Mouse (Mus musculus) heart, adult 18-20 months (tissue): Measurements from ENCODE around the gene Fnbp1. TPM values are rescaled to one million over a fixed set of nuclear protein-coding genes. Genes with fewer than 3 reads are reported as not detected.

ENCODE experiments used
- DNase-seq, 2 experiments: peaks; one replicate each; pipeline ENCODE4 v3.0.0; 2021 to 2022; ENCODE audit warnings: mixed read lengths in 1 of 2
- total RNA-seq, 2 experiments: library from RNA; stranded (reverse); gene quantifications; 2 replicates each; pipeline ENCODE4 v1.2.3; 2021

Fnbp1 gene
- total RNA-seq, 2 experiments from 2014 or later: 52.3 to 62.0 TPM

DNA sequence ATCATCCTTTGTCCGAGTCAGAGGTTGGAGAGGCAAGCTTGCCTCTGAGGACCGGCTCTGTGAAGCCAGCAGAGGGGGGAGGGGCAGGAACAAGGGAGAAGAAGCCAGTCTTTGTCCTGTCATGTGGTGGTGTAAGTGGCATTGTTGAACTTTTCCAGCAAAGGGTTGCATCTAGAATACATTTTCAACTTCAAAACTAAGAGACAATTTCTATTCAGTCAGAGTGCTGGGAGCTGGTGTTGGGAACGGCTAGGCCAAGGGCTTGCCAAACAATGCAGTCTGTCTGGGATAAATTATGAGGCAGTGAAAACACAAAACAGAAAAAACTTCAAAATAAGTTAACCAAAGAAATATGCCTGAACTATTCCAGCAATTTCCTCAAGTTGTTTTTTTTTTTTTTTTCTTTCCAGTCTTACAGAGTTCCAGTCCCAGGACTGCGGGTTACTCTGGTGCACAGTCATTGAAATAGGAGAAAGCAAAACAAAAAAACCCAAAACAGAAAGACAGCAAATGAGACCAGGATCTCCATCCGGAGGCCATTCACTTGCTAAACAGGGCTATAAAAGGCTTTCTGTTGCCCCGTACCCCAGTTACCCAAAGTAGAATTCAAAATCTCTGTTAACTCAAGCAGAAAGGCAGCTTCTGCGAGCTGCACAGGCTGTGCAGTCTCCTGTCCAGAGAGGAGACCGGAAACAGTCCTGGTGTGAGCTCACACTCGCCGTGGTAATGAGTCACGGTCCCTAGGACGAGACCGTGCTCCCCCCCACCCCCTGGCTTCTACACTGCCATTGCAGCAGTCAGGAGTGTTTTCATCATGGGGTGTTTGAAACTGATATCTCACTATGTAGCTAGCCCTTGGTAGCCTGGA is 73.3 kb downstream of the Fnbp1 start:
- DNase-seq: peak; percentile 56 to 62

DNA sequence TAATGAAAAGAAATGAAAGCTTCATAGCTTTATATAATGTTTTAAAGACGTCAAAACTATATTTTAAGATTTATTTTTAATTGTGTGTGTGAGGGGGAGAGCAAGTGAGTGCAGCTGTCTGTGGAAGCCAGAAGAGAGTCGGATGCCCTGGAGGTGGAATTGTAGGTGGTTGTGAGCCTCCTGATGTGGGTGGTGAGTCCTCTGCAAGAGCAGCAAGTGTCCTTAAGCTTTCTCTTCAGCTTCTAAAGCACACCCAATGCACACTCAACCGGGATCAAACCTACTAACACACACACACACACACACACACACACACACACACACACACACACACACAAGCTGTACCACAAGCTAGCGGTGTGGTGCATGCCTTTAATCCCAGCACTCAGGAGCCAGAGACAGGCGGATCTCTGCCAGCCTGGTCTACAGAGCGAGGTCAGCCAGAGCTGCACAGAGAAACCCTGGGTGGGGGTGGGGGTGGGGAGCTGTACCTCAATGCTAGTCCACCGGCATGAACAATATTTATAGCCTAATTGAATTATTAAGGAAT is 74.0 kb downstream of the Fnbp1 start:
- DNase-seq: no peak

DNA sequence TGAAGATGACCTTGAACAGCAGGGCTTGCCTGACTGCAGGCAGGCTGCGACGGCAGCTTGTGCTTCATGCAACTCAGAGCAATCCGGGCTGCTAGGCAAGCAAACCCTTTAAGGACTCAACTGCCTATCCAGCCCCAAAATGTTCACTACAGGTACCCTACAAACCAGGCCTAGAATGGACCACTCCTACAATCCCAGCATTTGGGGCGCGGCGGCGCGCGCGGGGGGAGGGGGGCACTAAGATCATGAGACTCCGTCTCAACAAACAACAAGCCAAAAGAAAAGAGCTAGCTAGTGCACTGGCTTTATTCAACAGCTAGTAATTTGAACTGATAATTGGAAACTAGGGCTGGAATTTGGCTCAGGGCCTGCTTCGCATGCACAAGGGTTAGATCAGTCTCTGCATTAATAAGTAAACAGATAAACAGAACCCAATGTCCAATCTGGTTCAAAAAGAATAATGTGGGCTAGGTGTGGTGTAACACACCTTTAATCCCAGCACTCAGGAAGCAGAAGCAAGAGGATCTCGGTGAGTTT is 74.7 kb downstream of the Fnbp1 start:
- DNase-seq: no peak

DNA sequence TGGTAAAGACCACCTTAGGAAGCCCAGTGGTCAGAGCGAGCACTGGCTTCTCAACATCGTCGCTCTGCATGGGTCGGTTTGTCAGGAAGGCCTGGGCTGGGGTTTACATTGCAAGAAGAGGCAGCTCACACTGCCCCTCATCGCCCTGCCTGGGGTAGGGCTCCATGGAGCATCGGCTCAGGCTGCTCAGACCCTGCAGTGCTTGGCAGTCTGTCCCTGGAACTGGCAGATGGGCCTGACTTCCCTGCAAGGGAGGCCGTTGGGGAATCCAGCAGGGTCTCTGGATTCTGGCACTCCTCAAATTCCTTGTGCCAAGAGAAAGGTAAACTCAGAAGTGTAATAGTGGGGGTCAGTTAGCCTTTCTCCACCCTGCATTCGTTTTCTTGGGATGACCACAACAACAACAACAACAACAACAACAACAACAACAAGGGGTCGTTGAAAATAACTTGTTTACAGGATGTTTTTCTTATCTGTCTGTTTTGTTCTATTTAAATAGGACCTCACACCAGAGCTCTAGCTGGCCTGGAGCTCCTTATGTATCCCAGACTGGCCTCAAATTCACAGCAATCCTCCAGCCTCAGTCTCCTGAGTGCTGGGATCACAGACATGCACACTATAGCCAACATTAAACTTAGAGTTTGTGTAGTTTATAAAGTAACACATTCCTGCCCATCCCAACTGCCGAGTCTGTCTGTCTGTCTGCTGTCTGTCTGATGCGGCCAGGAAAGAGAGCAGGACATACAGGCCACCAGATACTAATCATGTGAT is 75.6 kb downstream of the Fnbp1 start:
- DNase-seq: no peak

DNA sequence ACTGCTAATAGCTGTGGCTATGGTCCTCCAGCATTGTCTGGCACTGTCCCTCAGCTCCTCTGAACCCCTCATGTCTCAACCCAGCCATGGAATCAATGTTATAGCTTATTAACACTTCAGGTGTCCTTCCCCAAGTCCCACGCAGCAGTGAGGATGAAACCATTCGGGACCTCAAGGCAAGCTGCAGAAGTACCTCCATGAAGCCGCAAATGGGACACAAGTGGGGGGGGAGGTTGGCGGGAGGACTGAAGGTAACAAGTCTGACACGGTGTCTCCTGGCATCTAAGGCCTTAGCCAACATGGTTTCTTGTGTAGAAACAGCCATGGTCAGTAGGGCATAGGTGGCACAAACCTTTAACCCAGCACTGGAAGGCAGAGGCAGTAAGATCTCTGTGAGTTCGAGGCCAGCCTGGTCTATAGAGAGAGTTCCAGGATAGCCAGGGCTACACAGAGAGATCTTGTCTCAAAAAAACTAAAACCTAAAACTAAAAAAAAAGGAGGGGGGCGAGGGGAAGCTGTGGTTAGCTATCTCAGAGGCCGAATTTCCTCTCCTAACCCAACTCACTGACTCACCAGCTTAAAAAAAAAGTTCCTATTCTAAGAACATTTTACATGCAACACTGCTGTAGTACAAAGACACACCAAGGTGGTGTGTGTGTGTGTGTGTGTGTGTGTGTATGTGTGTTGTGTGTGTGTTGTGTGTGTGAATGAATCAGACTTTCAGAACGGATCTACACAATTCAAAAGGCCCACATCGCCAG is 79.8 kb downstream of the Fnbp1 start:
- peak in 1 of 2 experiments; percentile 31 for DNase-seq

DNA sequence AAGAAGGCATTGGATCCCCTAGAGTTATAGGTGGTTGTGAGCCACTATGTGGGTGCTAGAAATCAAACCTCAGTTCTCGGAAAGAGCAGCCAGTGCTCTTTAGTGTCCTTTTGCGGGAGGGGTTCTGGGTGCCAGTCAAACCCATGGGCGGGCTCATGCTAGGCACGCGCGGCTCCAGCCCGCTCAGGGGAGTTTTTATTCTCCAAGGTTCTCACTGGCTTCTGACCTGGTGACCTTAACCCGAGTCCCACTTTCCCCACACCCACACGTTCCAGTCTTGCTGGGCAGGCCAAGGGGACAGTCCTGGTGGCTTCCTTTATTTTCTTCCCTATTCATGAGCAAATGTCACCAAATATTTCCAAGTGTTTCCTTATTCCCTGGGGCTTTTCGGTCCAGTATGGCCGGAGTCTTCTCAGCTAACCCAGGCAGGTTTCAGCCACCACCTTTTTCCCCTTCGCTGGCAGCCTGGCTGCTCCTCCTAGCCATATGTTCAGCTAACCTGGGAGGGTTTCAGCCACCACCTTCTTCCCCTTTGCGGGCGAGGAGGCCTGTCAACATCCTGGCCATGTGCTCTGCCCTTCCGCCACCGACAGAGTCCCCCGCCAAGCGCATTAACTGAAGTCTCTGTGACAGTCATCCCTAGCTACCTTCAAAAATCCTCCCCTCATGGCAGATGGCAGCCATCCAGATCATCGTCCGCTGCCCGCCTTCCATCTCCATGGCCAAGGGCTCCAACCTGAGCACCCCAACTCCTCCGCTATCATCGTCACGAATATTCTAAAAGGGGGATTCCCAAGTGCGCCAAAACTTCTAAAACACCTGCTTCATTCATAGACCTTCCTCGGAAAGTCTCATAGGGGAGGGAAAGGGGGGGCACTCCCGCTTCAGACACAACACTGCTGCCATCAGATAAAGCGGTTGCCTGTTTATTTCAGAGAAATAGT is 80.7 kb downstream of the Fnbp1 start:
- peak in 1 of 2 experiments; percentile 57 for DNase-seq

DNA sequence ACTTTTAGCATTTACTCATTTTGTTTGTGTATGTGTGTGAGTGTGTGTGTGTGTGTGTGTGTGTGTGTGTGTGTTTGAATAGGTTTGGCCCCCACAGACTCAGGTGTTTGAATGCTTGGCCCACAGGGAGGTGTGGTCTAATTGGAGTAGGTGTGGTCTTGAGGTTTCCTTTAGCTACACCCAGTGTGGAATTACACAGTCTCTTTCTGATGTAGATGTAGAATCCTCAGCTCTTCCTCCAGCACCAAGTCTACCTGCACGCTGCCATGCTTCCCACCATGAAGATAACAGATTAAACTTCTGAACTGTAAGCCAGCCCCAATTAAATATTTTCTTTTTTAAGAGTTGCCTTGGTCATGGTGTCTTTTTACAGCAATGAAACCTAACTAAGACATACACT is 81.5 kb downstream of the Fnbp1 start:
- no peak for DNase-seq

DNA sequence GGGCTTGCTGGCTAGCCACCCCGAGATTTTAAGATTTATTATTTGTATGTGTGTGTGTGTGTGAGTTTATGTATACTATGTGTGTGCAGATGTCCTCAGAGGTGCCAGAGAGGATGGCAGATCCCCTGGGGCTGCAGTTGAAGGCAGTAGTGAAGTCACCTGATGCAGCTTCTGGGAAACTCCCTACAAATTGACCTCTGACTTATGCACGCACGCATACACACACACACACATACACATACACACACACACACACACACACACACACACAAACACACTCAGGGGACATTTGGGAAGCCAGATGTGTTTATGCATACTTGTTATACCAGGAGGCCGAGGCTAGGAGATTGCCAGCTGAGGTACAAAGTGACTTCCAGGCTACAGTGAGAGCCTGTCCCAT is 83.4 kb downstream of the Fnbp1 start:
- no peak for DNase-seq

DNA sequence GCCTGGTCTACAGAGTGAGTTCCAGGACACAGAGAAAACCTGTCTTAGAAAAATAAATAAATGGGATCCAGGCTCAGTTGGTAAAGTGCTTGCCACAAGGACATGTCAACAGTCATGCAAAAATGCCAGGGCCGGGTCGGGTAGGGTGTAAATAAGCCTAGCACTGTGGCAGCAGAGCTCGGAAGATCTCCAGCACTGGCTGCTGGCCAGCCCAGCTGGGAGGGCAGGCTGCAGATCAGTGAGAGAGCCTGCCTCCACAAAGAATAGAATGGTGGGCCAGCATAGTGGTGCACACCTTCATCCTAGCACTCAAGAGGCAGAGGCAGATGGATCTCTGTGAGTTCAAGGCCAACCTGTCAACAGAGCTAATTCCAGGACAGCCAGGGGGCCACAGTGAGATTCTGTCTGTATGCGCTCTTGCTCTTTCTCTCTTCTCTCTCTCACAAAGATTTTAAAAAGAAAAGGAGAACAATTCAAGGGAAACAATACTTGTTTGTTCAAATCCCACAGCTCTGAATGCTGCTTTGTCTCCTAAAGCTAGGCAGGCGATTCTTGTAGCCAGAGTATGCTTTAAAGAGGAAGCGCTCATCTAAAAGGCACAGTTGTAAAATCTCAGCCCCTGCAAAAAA is 84.1 kb downstream of the Fnbp1 start:
- DNase-seq: no peak

DNA sequence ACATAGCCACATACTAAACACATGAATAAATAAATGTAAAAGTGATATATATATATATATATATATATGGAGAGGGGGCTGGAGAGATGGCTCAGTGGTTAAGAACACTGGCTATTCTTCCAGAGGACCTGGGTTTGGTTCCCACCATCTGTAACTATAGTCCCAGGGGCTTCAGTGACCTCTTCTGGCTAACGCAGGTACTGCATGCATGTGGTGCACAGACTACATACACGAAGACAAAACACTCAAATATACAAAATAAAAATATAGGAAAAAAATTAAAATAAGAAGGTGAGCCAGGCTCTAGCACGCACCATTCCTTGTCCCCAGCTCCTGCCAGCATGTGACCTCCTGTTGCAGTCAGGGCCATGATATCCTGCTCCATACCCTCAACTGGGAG is 85.7 kb downstream of the Fnbp1 start:
- DNase-seq: no peak

DNA sequence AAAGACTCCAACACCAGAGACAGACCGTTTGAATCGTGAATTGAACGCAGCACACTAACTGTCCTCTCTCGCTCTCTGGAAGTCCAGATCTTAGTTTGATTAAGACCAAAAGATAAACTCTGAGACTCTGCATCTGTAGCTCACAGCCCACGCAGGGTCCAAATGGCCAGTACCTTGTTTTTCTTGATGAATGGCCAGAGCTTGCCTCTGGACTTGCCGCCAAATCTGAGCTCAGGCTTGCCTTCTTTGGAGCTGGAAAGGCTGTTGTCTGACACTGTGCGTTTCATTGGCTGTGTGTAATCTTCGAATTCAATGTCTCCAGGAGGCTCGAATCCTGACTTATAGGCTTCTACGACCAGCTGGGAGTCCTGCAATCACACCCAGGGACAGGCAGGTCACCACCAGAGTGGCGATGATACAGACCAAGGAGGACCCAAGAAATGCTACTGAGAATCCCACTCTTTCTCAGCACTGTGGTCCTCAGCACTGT is 87.9 kb downstream of the Fnbp1 start:
- DNase-seq: peak; percentile 44 to 62

DNA sequence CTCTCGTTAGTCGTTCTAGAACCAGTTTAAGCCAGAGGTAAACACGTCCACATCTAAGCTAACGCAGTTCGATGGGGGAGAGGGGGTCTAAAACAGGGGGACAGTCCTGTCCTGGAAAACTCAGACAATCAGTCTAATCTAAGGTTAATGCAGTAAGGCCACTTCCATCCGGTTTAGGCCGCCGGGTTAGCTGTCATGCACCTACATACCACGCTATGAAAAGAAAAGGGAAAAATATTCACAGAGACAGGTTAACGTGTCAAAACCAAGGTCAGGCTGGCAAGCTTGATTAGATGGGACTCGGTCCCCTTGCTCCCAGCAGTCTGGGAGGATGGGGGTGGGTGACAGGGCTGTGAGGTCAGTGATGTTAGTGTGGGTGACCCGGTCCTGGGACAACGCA is 88.4 kb downstream of the Fnbp1 start:
- DNase-seq: no peak

DNA sequence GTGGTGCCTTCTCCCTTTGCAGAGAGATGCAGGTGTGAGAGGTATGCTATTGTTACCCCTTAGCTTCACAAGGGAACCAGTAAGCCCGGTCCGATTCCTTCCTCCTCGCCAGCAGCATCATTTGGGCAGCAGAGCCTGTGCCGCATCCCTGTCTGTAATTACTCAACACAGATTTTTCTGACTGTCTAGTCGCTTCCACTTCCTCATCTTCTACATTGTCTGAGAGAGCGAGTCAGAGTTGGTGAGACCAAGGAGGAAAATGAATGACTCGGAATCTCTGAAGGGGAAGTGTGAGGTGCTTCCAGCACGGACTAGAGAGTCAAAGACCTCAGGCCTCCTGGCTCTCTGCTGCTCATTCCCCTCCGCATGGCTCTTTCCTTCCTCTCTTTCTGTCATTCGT is 89.4 kb downstream of the Fnbp1 start:
- peak in 1 of 2 experiments; percentile 47 for DNase-seq

DNA sequence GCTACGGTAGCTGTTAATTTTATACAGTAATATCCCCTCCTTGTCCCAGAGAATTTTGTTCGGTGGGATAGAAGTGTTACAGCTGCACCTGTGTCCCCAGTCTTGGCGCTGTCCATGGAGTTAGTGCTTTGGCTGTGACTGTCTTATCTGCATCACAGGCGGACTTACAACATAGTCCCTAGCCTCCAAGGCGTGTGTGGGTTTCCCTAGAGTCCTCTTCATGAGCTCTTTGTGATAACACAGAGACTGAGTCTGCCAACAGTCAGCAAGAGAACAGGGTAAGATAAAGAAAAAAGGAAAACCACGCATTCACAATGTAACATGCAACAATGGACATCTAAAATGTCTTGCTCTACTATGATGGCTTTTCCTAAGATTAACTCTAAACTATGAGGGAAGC is 93.8 kb downstream of the Fnbp1 start:
- no peak for DNase-seq

DNA sequence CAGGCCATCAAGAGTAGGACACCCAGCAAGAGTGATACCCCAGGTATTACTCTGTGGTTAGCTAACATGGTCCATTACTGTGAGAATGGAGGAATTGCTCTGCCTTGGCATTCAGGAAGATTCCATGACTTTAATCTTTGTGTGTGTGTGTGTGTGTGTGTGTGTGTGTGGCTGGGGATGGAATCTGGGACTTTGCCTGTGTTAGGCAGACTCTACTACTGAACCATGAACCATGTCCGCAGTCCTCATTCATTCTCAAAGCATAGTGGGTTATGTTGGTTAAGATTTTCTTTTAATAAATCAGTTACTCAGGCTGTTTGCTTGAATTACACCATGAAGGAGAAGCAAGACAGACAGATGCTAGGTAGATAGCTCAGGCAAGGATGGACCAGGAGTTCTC is 98.0 kb downstream of the Fnbp1 start:
- no peak for DNase-seq

DNA sequence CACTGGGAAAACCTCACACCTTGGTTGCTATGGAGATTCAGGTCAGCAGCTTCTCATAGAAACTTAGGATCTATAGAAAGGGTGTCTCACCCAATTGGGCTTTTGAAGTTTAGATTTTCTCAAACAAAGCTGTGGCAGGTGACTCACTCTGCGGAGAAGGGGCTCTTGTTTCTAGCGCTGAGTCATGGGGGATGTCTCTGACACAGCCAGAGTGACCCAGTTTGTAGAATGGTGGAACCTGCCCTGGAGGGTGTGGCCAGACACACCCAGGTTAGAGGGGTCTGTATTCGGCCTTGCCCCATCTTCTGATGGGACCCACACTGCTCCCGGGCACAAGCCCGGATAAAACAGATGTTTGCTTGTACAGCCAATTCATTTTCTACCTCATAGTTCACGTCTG is 98.9 kb downstream of the Fnbp1 start:
- DNase-seq: no peak

DNA sequence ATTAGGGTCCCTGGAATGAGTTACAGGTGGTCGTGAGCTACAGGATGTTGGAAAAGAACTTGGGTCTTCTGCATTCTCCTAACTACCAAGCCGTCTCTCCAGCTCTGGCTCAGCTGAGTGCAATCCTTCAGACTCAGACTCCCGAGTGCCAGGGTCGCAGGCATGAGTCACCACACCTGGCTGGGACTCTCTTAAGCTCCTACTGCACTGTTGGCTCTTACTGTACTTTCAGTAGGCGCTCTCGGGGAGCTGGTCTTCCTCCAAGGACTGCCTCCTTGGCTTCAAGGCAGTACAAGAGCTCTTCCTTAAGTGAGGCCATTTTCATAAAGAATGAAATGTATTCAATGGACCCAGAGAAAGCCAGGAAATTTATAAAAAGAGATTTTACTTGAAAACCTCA is 100.4 kb downstream of the Fnbp1 start:
- DNase-seq: no peak

DNA sequence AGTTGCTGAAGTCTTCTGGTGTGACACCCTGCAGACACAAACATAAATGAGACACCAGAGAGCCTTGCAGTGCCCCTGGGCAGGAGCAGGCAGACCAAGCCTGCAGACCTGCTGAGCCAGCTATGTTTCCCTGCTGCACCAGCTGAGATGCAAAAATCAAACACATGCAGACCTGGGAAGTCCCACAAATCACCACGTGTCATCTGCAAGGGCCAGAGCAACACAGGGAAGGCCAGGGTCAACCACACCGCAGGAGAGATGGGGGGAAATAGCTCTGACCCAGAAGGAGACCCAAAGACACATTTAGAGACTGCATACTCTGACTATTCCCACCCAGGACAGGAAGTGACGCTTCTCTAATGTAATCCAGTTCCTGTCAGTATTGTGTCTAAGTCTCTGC is 101.3 kb downstream of the Fnbp1 start:
- no peak for DNase-seq

DNA sequence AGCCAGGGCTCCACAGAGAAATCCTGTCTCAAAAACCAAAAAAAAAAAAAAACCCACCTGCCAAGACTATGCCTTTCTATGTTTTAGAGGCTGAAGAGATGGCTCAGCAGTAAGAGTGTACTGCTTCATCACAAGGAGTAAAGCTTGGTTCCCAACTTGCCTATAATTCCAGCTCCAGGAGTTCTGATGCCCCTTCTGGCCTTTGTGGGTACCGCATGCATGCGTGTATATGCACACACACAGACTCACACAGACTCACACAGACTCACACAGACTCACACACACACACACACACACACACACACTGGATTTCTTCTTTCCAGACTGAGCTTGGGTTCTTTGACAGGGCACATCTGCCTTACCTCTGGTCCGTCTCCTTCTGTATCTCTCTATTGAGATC is 101.8 kb downstream of the Fnbp1 start:
- DNase-seq: no peak

DNA sequence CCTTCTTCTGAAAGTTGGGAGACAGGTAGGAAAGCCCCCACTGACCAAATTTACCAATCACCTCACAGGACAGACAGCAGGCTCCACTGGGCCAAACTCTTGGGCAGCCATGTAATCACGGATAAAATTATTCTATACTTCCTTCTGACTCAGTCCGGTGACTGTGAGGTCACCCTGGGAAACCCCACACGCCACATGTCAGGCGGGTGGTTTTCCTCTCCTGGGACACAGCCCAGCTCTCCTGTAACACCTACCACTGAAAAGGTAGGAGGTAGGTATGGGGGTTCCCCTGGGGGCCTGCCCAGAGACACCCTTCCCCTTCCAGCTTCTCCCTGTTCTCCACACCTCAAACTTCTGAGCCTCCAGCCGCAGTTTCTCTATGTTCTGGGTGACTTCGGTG is 105.0 kb downstream of the Fnbp1 start:
- no peak for DNase-seq
